Mouse (Mus musculus): ENCODE results near the gene Car9.

DNA sequence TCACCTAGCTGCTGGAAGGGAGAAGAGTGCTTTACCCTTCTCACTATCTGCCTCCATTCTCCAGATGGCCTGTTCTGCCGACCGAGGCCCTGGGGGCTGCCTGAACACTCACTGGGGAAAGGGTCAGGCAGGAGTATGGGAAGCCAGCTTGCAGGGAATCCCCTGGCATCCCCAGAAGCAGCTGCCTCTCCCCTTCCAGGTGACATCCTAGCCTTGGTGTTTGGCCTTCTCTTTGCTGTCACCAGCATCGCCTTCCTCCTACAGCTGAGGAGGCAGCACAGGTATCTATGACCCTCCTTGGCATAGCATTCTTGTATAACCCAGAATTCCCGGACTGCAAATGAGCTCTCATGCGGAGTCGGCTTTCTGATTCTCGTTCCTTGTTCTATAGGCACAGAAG, 5.9 kb downstream of the Car9 start:
- TF ChIP-seq E2F4 (IDR thresholded peaks at IDR 0.05; ENCODE audit: insufficient read depth) (no peak), TCF12 (IDR thresholded peaks at IDR 0.05; ENCODE audit: insufficient read depth, poor library complexity, severe bottlenecking) (no peak), CEBPB (IDR thresholded peaks at IDR 0.05; ENCODE audit: insufficient read depth, poor library complexity, severe bottlenecking) (no peak), POLR2A (IDR thresholded peaks at IDR 0.05; ENCODE audit: insufficient read length, low read depth) (peak; percentile 69), POLR2AphosphoS2 (IDR thresholded peaks at IDR 0.05; ENCODE audit: insufficient read length, low read depth) (peak; percentile 99), USF1 (IDR thresholded peaks at IDR 0.05; ENCODE audit: low read depth) (no peak), TCF3 (IDR thresholded peaks at IDR 0.05; ENCODE audit: insufficient read length, low read depth) (no peak)

Data from myocyte (in vitro differentiated cells).